Mouse (Mus musculus): ENCODE results near the gene Add2. TPM values are rescaled to one million over a fixed set of nuclear protein-coding genes. Genes with fewer than 3 reads are reported as not detected.
A peak's percentile ranks its signal among the peaks of the same experiment; 100 is the strongest.

The Add2 gene
- polyA plus RNA-seq, 1 experiment from 2014 or later, result 26.6 TPM

DNA sequence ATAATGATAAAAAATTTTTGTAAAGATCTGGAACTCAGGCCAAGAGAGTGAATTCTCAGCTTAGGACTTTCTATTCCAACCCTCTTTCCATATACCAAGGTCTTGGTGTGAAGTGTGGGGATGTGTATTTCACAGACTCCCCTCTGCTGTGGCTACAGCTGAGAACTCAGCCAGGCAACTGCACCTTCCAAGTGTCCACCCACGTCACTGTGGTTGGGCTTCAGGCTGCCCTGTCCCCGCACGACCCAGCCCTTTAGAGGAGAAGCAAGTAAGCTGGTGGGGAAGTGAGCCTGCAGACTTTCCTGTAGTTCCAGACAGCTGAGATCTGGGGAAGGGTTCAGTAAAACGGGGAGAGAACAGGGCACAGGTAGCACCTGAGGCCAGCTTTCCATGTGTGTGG, 68.7 kb downstream of the Add2 start:
- H3K4me1 ChIP-seq, result peaks cover 10% of the 10 kb centered on the region
- no peak overlapping the region for H3K4me3 ChIP-seq
- H3K9me3 ChIP-seq, result no peaks in the 10 kb centered on the region
- H3K27ac ChIP-seq (replicated peaks), result no peak overlapping the region
- no peak for DNase-seq (ENCODE audit: low spot score)
- peaks cover 6% of the 10 kb centered on the region; the same call in 1 of the 2 replicates for H3K36me3 ChIP-seq (replicated peaks)
- WGBS, result 66% methylated on average over 4 of the region's 4 CpGs
- H3K27me3 ChIP-seq (replicated peaks; ENCODE audit: low read depth, poor library complexity, severe bottlenecking), result no peaks in the 10 kb centered on the region

DNA sequence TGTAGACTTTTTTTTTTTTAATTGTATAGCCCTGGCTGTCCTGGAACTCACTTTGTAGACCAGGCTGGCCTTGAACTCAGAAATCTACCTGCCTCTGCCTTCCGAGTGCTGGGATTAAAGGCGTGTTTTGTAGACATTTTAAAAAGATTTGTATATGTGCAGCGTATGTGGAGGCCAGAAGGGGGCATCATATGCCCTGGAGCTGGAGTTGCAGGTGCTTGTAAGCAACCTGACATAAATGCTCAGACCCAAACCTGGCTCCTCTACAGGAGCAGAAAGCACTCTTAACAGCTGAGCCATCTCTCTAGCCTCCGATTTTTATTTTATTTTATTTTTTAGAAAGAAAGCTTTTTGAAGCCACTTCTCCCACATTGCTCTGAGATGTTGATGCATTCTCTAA, 70.5 kb downstream of the Add2 start:
- Histone ChIP-seq H3K4me1 (peaks cover 10% of the 10 kb centered on the region), H3K9me3 (no peaks in the 10 kb centered on the region), H3K27ac (replicated peaks) (no peak overlapping the region), H3K4me3 (no peak overlapping the region), H3K27me3 (replicated peaks; ENCODE audit: low read depth, poor library complexity, severe bottlenecking) (no peaks in the 10 kb centered on the region), H3K36me3 (replicated peaks) (peaks cover 6% of the 10 kb centered on the region; the same call in 1 of the 2 replicates)
- WGBS, result 77% methylated on average over 4 of the region's 4 CpGs
- no peak for DNase-seq (ENCODE audit: low spot score)

GRCm38 (mm10) chr6:86101451-86101850, 73.0 kb downstream of the Add2 start:
- H3K4me1 ChIP-seq, result peaks cover 8% of the 10 kb centered on the region
- no peak overlapping the region for H3K4me3 ChIP-seq
- WGBS, result 83% methylated on average over 5 of the region's 5 CpGs
- H3K27me3 ChIP-seq (replicated peaks; ENCODE audit: low read depth, poor library complexity, severe bottlenecking), result no peaks in the 10 kb centered on the region
- H3K9me3 ChIP-seq, result no peaks in the 10 kb centered on the region
- H3K36me3 ChIP-seq (replicated peaks), result peaks cover 12% of the 10 kb centered on the region
- H3K27ac ChIP-seq (replicated peaks), result no peak overlapping the region
- no peak for DNase-seq (ENCODE audit: low spot score)

- Histone ChIP-seq H3K9me3 (no peaks in the 10 kb centered on the region), H3K36me3 (replicated peaks) (peaks cover 22% of the 10 kb centered on the region), H3K4me1 (peaks cover 5% of the 10 kb centered on the region), H3K27ac (replicated peaks) (0 out of 2 replicates have a peak overlapping the region, but pooled peaks have one; percentile 19), H3K27me3 (replicated peaks; ENCODE audit: low read depth, poor library complexity, severe bottlenecking) (no peaks in the 10 kb centered on the region), H3K4me3 (no peak overlapping the region)
- no peak for DNase-seq (ENCODE audit: low spot score)
- 79% methylated on average over 5 of the region's 5 CpGs for WGBS
Measured at GRCm38 (mm10) chr6:86102874-86103273, 74.4 kb downstream of the Add2 start.

DNA sequence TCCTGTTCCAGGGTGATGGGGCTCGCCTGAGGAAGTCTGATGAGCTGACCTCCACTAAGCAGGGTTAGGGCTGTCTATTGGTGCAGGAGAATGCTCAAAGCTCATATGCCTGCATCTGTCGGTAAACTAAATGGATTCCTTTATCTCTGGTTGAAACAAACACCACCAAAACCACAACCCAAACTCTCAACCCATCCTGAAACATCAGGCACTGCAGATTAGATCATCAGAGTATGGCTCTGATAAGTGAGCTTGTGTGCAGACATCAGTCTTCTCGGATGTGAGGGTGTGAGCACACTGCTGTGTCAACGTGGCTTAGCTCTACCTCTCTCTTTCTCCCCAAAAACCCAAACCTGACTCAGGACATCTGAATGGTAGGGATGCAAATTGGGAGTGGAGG, 75.1 kb downstream of the Add2 start:
- no peak for DNase-seq (ENCODE audit: low spot score)
- Histone ChIP-seq H3K27me3 (replicated peaks; ENCODE audit: low read depth, poor library complexity, severe bottlenecking) (no peaks in the 10 kb centered on the region), H3K4me3 (no peak overlapping the region), H3K9me3 (no peaks in the 10 kb centered on the region), H3K4me1 (no peaks in the 10 kb centered on the region), H3K36me3 (replicated peaks) (peaks cover 28% of the 10 kb centered on the region), H3K27ac (replicated peaks) (no peak overlapping the region)
- 78% methylated on average over 4 of the region's 4 CpGs for WGBS

- no peaks in the 10 kb centered on the region for H3K9me3 ChIP-seq
- WGBS, result 74% methylated on average over 4 of the region's 4 CpGs
- DNase-seq (ENCODE audit: low spot score), result no peak
- no peak overlapping the region for H3K27ac ChIP-seq (replicated peaks)
- H3K4me3 ChIP-seq, result no peak overlapping the region
- peaks cover 36% of the 10 kb centered on the region for H3K36me3 ChIP-seq (replicated peaks)
- H3K27me3 ChIP-seq (replicated peaks; ENCODE audit: low read depth, poor library complexity, severe bottlenecking), result no peaks in the 10 kb centered on the region
- H3K4me1 ChIP-seq, result no peaks in the 10 kb centered on the region
Measured at GRCm38 (mm10) chr6:86104719-86105118, 76.2 kb downstream of the Add2 start.

DNA sequence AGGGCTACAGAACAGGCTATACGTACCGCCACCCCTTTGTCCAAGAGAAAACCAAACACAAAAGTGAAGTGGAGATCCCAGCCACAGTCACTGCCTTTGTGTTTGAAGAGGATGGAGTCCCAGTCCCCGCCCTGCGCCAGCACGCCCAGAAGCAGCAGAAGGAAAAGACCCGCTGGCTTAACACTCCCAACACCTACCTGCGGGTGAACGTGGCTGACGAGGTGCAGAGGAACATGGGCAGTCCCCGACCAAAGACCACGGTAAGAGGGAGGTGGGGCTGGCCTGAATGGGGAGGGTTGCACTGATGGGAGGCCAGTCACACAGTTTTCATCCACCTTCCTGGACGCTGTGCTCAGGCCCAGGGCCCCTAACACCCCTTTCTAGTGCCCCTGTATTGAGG, 77.6 kb downstream of the Add2 start:
- peaks cover 37% of the 10 kb centered on the region for H3K36me3 ChIP-seq (replicated peaks)
- H3K27ac ChIP-seq (replicated peaks), result no peak overlapping the region
- no peaks in the 10 kb centered on the region for H3K9me3 ChIP-seq
- H3K4me3 ChIP-seq, result no peak overlapping the region
- H3K27me3 ChIP-seq (replicated peaks; ENCODE audit: low read depth, poor library complexity, severe bottlenecking), result no peaks in the 10 kb centered on the region
- WGBS, result 87% methylated on average over 12 of the region's 12 CpGs
- no peaks in the 10 kb centered on the region for H3K4me1 ChIP-seq
- DNase-seq (ENCODE audit: low spot score), result no peak

DNA sequence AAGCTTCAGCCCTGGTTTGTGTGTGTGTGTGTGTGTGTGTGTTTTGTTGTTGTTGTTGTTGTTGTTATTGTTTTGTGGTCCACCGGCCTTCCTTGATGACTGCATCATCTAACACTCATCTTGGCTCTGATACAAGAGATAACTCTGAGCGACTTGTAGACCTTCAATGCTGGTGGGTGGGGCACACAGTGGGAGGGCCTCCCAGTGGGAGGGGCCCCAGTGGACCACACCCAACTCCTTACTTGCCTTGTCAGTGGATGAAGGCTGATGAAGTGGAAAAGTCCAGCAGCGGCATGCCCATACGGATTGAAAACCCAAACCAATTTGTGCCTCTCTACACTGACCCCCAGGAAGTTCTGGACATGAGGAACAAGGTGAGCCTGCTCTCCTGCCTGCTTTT, 78.6 kb downstream of the Add2 start:
- Histone ChIP-seq H3K27ac (replicated peaks) (no peak overlapping the region), H3K4me3 (no peak overlapping the region), H3K9me3 (no peaks in the 10 kb centered on the region), H3K4me1 (no peaks in the 10 kb centered on the region), H3K36me3 (replicated peaks) (peaks cover 32% of the 10 kb centered on the region), H3K27me3 (replicated peaks; ENCODE audit: low read depth, poor library complexity, severe bottlenecking) (no peaks in the 10 kb centered on the region)
- WGBS, result 88% methylated on average over 4 of the region's 4 CpGs
- DNase-seq (ENCODE audit: low spot score), result no peak

DNA sequence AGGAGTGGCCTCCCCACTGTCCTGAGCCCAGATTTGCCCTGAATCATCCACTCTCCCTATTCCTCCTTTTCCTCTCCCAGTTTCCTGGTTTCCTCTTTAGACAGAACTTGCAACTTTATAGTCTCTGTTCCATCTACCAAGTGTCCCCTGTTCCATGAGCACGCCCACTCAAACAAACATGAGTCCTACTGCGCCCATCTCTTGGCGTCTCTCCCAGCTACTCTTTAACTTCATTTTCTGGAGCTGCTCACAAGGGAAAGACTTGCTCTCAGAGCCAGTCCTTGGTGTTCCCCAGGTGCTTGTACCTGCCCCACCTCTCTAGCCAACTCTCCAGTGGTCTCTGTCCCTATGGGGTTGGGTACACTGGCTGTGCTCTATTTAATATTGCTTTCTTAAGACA, 87.4 kb downstream of the Add2 start:
- 93% methylated on average over 3 of the region's 3 CpGs for WGBS
- no peak overlapping the region for H3K4me3 ChIP-seq
- no peak for DNase-seq (ENCODE audit: low spot score)
- no peaks in the 10 kb centered on the region for H3K4me1 ChIP-seq
- H3K36me3 ChIP-seq (replicated peaks), result peaks cover 17% of the 10 kb centered on the region; the same call in 1 of the 2 replicates
- H3K27ac ChIP-seq (replicated peaks), result no peak overlapping the region
- H3K27me3 ChIP-seq (replicated peaks; ENCODE audit: low read depth, poor library complexity, severe bottlenecking), result no peaks in the 10 kb centered on the region
- no peaks in the 10 kb centered on the region for H3K9me3 ChIP-seq

DNA sequence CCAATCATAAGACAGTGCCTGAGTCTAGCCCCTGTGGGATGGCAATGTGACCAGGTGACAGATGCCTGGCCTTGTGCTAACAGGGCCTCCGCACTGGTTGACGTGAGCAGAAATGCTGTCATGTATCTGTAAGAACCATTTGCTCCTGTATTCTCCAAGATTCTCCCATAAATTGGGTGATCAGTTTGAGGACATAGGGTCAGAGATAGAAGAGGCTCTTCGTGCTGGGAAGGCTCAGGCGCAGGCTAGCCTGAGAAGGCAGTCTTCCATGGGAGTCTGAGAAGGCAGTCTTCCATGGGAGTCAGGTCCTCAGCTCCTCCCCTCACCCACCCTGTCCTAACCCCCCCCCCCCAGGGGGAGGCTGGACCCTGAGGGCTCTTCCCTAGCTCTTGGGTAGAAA, 94.6 kb downstream of the Add2 start:
- Histone ChIP-seq H3K27me3 (replicated peaks; ENCODE audit: low read depth, poor library complexity, severe bottlenecking) (no peaks in the 10 kb centered on the region), H3K9me3 (no peaks in the 10 kb centered on the region), H3K27ac (replicated peaks) (no peak overlapping the region), H3K36me3 (replicated peaks) (peaks cover 14% of the 10 kb centered on the region; the same call in 1 of the 2 replicates), H3K4me3 (no peak overlapping the region), H3K4me1 (peaks cover 3% of the 10 kb centered on the region; the same call in 1 of the 2 replicates)
- 89% methylated on average over 4 of the region's 4 CpGs for WGBS
- DNase-seq (ENCODE audit: low spot score), result no peak

DNA sequence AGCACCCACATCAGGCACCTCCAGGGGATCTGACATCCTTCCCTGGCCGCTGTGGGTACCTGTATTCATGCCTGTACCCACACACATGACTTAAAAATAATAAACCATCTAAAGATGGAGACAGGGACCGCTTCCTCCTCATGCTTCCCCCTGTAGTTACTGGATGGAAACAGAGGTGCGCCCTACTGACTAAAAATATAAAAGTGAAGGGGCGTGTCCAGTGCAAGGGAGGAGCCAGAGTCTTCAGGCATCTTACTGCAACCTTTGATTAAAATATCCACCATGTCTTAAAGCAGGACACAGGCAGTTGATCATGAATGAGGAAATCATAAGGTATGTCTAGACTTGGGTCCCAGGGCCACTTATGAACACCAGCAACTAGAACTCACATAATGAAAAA, 97.3 kb downstream of the Add2 start:
- no peak overlapping the region for H3K4me3 ChIP-seq
- 86% methylated on average over 4 of the region's 4 CpGs for WGBS
- no peaks in the 10 kb centered on the region for H3K9me3 ChIP-seq
- H3K27ac ChIP-seq (replicated peaks), result no peak overlapping the region
- no peaks in the 10 kb centered on the region for H3K27me3 ChIP-seq (replicated peaks; ENCODE audit: low read depth, poor library complexity, severe bottlenecking)
- no peak for DNase-seq (ENCODE audit: low spot score)
- H3K4me1 ChIP-seq, result peaks cover 6% of the 10 kb centered on the region; the same call in 1 of the 2 replicates
- no peaks in the 10 kb centered on the region for H3K36me3 ChIP-seq (replicated peaks)

GRCm38 (mm10) chr6:86126953-86127581, 98.6 kb downstream of the Add2 start:
- no peak overlapping the region for H3K27ac ChIP-seq (replicated peaks)
- H3K36me3 ChIP-seq (replicated peaks), result no peaks in the 10 kb centered on the region
- no peaks in the 10 kb centered on the region for H3K9me3 ChIP-seq
- no peaks in the 10 kb centered on the region for H3K27me3 ChIP-seq (replicated peaks; ENCODE audit: low read depth, poor library complexity, severe bottlenecking)
- H3K4me1 ChIP-seq, result peaks cover 6% of the 10 kb centered on the region; the same call in 1 of the 2 replicates
- H3K4me3 ChIP-seq, result no peak overlapping the region
- 62% methylated on average over 2 of the region's 2 CpGs for WGBS
- peak; percentile 75 for DNase-seq (ENCODE audit: low spot score)

DNA sequence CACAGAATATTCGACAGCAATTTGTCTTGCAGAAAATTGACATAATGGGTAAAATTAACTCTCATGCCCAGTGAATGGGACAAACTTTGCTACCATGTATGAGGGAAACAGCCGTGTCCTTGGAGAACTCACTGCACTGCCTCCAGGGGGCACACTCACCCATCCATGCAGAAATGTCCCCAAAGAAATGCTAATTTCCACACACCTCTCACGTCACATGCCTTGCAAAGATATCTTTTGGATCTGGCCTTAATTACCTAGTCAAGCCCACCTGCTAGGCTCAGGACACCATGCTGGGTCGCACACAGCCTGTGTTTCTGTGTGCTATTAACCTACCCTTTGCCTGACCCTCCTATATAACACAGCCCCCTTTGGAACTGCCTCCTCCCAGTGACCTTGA, 100.0 kb downstream of the Add2 start:
- H3K4me3 ChIP-seq, result no peak overlapping the region
- peak; percentile 17 for DNase-seq (ENCODE audit: low spot score)
- WGBS, result 56% methylated on average over 4 of the region's 4 CpGs
- H3K27me3 ChIP-seq (replicated peaks; ENCODE audit: low read depth, poor library complexity, severe bottlenecking), result no peaks in the 10 kb centered on the region
- H3K27ac ChIP-seq (replicated peaks), result no peak overlapping the region
- H3K36me3 ChIP-seq (replicated peaks), result no peaks in the 10 kb centered on the region
- peaks cover 6% of the 10 kb centered on the region; the same call in 1 of the 2 replicates for H3K4me1 ChIP-seq
- H3K9me3 ChIP-seq, result no peaks in the 10 kb centered on the region

Measured in embryonic facial prominence, embryonic 10.5 days (tissue).